Comparison of ENCODE assay signal across 8 mouse cellular contexts in the genomic region with DNA sequence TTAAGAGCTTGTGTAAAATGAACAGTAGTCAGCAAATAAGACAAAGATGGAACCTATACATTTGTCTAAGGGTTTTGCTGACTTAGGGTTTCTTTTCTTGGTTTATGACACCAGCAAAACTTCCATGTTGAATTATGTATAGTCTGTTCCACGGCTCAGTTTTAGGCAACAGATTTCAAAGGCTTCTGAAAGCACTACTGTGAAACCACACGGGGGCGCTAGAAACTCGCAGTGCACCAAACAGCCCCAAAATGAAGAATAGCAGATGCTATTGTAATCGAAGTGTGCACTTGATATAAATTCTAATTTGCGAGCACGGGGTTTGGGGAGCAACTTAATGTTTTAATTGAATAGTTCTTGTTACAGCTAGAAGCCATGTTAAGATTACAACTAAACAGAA. TPM values are rescaled to one million over a fixed set of nuclear protein-coding genes. Genes with fewer than 3 reads are reported as not detected.
DNase-seq lines count a peak whose midpoint lies in the region; ATAC-seq and TF ChIP-seq lines count a peak whose summit lies in the region.
"Had no signal": no experiment of that assay in that cellular context is flagged by ENCODE, and none has a peak within 500 bp of the region (broad histone marks: within the 10 kb centered on the region; RNA-seq: fewer than 3 reads in every experiment).

No protein-coding gene starts in this region.

- H3K9me3 ChIP-seq in ES-E14 (ENCODE audit: control insufficient read depth, insufficient read depth, low read depth, low read length), result no peaks in the 10 kb centered on the region
- H3K9me3 ChIP-seq: limb, embryonic 12.5 days had no signal

- H3K9ac ChIP-seq in ES-E14 (ENCODE audit: insufficient read depth, low read depth, low read length, poor library complexity, severe bottlenecking), result no peak overlapping the region
- H3K9ac ChIP-seq: limb, embryonic 12.5 days had no signal

- no peaks in the 10 kb centered on the region for H3K36me3 ChIP-seq in C2C12 (ENCODE audit: control insufficient read depth, insufficient read depth)
- no peaks in the 10 kb centered on the region for H3K36me3 ChIP-seq in ES-E14 (ENCODE audit: control insufficient read depth, insufficient read depth, low read length, poor library complexity, severe bottlenecking)
- H3K36me3 ChIP-seq: limb, embryonic 12.5 days had no signal

- no peaks in the 10 kb centered on the region for H3K27me3 ChIP-seq in C2C12 (ENCODE audit: control insufficient read depth, insufficient read depth, insufficient read length)
- H3K27me3 ChIP-seq: limb, embryonic 12.5 days had no signal

- no peaks in the 10 kb centered on the region for H3K79me2 ChIP-seq in C2C12 (ENCODE audit: control insufficient read depth, insufficient read depth)

- H3K4me3 ChIP-seq in C2C12 (ENCODE audit: insufficient read depth, poor library complexity, severe bottlenecking), result no peak overlapping the region
- no peak overlapping the region for H3K4me3 ChIP-seq in ES-E14 (ENCODE audit: insufficient read depth in 1 of 2, low read depth in 1 of 2, low read length in 2 of 2, poor library complexity in 1 of 2, severe bottlenecking in 1 of 2)
- H3K4me3 ChIP-seq: limb, embryonic 12.5 days had no signal

- in situ Hi-C loops in ES-E14 (cut with MboI; ENCODE audit: low sequenced_read_pairs in 2 of 2, unreplicated experiment in 2 of 2), result no loop called here

- ATAC-seq in frontal cortex, adult (ENCODE audit: low TSS enrichment), result peak; percentile 93

- H3K79me3 ChIP-seq in C2C12 (ENCODE audit: low read depth), result no peaks in the 10 kb centered on the region

- H3K27ac ChIP-seq in ES-E14 (ENCODE audit: insufficient read depth, low read depth, low read length, poor library complexity, severe bottlenecking), result no peak overlapping the region
- H3K27ac ChIP-seq: limb, embryonic 12.5 days had no signal

- no peaks in the 10 kb centered on the region for H3K4me1 ChIP-seq in ES-E14 (ENCODE audit: control insufficient read depth in 2 of 2, insufficient read depth in 2 of 2, low read length in 2 of 2, poor library complexity in 1 of 2)

- TF ChIP-seq CTCF in C2C12 (IDR thresholded peaks at IDR 0.05; ENCODE audit: control insufficient read depth, insufficient read depth, insufficient read length), result peak; percentile 7

- no peak overlapping the region for H3ac ChIP-seq in C2C12 (ENCODE audit: control insufficient read depth, insufficient read length, low read depth)

- DNase-seq in ES-E14 (ENCODE audit: low read depth, low spot score), result peak; percentile 41
- peak; percentile 27 for DNase-seq in cerebellum, adult 8-10 months
- DNase-seq in layer of hippocampus, adult 11-12 months (ENCODE audit: low spot score), result peak; percentile 58
- peak; percentile 51 for DNase-seq in lung, postnatal 36 days
- peak; percentile 87 for DNase-seq in right cerebral cortex, postnatal 4 days

TF ChIP-seq in C2C12, 6 proteins besides CTCF, POLR2A, EP300 and RAD21:
- TF ChIP-seq CEBPB (IDR thresholded peaks at IDR 0.05; ENCODE audit: low read depth), result no peak
- no peak for TF ChIP-seq MAX (IDR thresholded peaks at IDR 0.05)
- no peak for TF ChIP-seq USF1 (IDR thresholded peaks at IDR 0.05; ENCODE audit: low read depth)
- no peak for TF ChIP-seq MYOD1 (IDR thresholded peaks at IDR 0.05; ENCODE audit: control insufficient read depth, insufficient read length, low read depth)
- no peak for TF ChIP-seq MYOG (IDR thresholded peaks at IDR 0.05; ENCODE audit: control insufficient read depth, extremely low read depth, insufficient read length)
- TF ChIP-seq FOSL1 (IDR thresholded peaks at IDR 0.05; ENCODE audit: insufficient read depth, low read length, poor library complexity, severe bottlenecking), result no peak

TF ChIP-seq in ES-E14, 5 proteins besides CTCF, POLR2A, EP300 and RAD21:
- TF ChIP-seq CHD2 (IDR thresholded peaks at IDR 0.05; ENCODE audit: low read depth, low read length) (no peak), HCFC1 (IDR thresholded peaks at IDR 0.05; ENCODE audit: borderline replicate concordance, insufficient read depth, low read length) (no peak), ZC3H11A (IDR thresholded peaks at IDR 0.05; ENCODE audit: borderline replicate concordance, low read depth, low read length) (peak; percentile 72; the same call in 1 of the 2 replicates), MAFK (IDR thresholded peaks at IDR 0.05; ENCODE audit: insufficient read depth, low read depth, low read length) (no peak)

RNA-seq across cellular contexts. Expression of a gene that starts 58.3 kb away (rescaled TPM):
- polyA plus RNA-seq in C2C12 (2012; fragmentation: generic; extraction: Trizol), result 0.01 TPM
- 0.21 and 0.31 TPM in 2 replicates for total RNA-seq in ES-E14 (2012; rRNA removed)

Comparison
In these comparisons a context has a peak if more than half of its experiments do, and no peak if none do; other contexts are left out.
1. DNase-seq: peak in every context shown above with its lines; median percentile 87 in right cerebral cortex, postnatal 4 days; 58 in layer of hippocampus, adult 11-12 months; 51 in lung, postnatal 36 days; 41 in ES-E14; 27 in cerebellum, adult 8-10 months.